Mouse (Mus musculus) heart, adult 2 months (tissue): ENCODE measurements around the gene 4930404N11Rik.

Source experiments
- CTCF ChIP-seq: fragments of 200-600 bp; IDR thresholded peaks from 2 replicates; pipeline ENCODE4 v1.8.1; 2022; ENCODE audit warnings: antibody characterized with exemption, mild to moderate bottlenecking, moderate library complexity
- POLR2A ChIP-seq: fragments of 200-500 bp; IDR thresholded peaks from 2 replicates; pipeline ENCODE4 v1.6.1; 2011; ENCODE audit warnings: mild to moderate bottlenecking, low read depth, low read length, control low read depth; ENCODE audit not compliant: insufficient read depth

GRCm38 (mm10) chr10:81342686-81343505 lies 22.7 kb downstream of the 4930404N11Rik start, which contains the start of gene Gipc3:
- TF ChIP-seq CTCF (no peak), POLR2A (no peak)
